Mouse (Mus musculus) mouse trophoblast stem cell (cell line): ENCODE measurements around the gene Rhobtb1.

Source experiments
- in situ Hi-C, 2 experiments: fragments of 300-500 bp; cut with MseI, MboI; formaldehyde crosslinking; loops; 2 replicates in 1 of 2; 3 replicates in 1 of 2; pipeline ENCODE4 v1.15.1; 2025

The Rhobtb1 gene

DNA sequence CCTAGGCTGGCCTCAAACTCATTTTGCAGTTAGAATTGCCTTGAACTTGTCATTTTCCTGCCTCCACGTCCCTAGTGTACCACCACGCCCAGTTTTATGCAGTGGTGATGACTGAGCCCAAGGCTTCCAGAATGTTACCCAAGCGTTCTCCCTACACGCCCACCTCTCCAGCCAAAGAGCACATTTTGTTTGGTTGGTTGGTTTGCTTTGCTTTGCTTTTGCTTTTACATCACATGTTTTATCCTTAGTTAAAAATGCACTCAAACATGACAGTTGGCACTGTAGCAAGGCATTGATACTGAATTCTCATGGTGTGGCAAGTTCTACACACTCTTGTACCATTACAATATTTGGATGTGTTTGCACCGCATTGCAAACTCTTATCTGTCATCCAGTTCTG is 12.0 kb downstream of the Rhobtb1 start:
- in situ Hi-C loops = no loop called here

GRCm38 (mm10) chr10:69165125-69165524 is 13.9 kb downstream of the Rhobtb1 start:
- in situ Hi-C loops = no loop called here

DNA sequence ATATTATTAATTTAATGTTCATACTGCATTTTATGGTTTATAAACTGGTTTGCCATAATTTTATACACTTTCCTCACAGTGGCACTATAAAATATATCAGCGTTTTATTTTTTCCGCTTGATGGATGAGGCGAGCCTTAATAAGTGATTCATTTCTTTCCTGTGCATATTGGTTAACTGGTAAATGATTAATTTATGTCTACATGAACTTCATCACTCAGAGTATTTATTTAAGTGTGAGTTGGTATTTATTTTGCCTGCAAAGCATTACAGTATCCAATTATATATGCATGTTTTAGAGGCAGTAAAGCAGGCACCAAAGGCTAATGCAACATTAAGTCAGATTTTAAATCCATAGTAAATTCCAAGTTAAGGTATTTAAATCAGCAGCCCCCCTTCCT is 14.6 kb downstream of the Rhobtb1 start:
- in situ Hi-C loops = no loop called here

- in situ Hi-C loops = no loop called here
These were observed 15.3 kb downstream of the Rhobtb1 start for GRCm38 (mm10) chr10:69166514-69166913.

DNA sequence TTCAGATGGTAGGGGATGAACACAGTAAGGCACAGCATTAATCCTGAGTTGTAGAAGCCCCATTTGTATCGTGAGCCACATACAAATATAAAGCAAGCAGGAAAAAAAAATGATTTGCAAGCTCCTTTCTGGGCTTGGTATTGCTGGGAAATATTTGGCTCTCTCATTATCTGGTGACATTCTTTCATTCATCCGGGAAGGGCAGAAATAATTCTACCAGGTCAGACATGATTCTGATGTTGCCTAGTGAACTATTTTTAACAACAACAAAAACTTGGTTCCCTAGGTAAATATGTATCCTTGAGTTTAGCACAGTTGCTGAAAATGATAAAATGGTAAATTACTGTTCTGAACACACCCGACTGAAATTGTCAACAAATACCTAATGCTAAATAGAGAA is 21.2 kb downstream of the Rhobtb1 start:
- in situ Hi-C loops = no loop called here

DNA sequence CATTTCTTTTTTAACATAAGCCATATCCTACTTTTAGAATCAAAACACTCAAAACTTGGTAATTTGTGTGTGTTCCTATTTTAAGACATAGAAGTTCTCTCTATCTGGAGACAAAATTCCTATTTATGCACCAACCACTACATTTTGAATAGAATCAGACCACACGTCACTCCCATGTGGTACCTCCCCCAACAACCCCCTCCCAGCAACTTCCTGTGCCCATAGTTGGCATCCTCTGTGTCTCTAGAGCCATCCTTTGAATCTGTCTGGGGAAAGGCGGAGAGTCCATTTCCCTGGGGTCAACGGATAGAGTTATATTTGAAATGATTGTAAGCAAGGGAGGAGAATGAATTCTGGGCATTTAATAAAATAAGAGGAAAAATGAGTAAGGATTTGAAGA is 24.9 kb downstream of the Rhobtb1 start:
- in situ Hi-C loops = no loop called here

- in situ Hi-C loops = no loop called here
These were observed 28.1 kb downstream of the Rhobtb1 start for GRCm38 (mm10) chr10:69179341-69179740.

- in situ Hi-C loops = loop anchor here in 1 of 2 experiments (10.0 kb wide), 1 partner anchor 134 kb away; no protein-coding TSS in a partner anchor
These were observed 29.8 kb downstream of the Rhobtb1 start for GRCm38 (mm10) chr10:69180997-69181396.

DNA sequence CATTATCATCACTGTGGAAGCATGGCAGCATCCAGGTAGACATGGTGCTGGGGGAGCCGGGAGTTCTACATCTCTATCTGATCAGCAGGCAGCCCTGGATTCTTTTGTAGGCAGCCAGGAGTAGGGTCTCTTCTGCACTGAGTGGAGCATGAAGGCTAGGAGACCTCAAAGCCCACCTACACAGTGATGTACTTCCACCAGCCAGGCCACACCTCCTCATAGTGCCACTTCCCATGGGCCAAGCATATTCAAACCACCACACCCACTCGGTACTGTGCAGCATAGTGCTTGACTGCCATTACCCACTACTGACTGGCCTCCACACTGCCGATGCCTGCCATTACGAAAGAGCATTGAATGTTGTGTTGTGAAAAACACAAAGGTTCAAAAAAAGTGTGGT is 33.7 kb downstream of the Rhobtb1 start:
- in situ Hi-C loops = loop anchor here (5.0 to 10.0 kb wide), 2 partner anchors 122 to 130 kb away; no protein-coding TSS in a partner anchor

GRCm38 (mm10) chr10:69185431-69185830 is 34.2 kb downstream of the Rhobtb1 start:
- in situ Hi-C loops = loop anchor here (5.0 to 10.0 kb wide), 2 partner anchors 122 to 129 kb away; no protein-coding TSS in a partner anchor

DNA sequence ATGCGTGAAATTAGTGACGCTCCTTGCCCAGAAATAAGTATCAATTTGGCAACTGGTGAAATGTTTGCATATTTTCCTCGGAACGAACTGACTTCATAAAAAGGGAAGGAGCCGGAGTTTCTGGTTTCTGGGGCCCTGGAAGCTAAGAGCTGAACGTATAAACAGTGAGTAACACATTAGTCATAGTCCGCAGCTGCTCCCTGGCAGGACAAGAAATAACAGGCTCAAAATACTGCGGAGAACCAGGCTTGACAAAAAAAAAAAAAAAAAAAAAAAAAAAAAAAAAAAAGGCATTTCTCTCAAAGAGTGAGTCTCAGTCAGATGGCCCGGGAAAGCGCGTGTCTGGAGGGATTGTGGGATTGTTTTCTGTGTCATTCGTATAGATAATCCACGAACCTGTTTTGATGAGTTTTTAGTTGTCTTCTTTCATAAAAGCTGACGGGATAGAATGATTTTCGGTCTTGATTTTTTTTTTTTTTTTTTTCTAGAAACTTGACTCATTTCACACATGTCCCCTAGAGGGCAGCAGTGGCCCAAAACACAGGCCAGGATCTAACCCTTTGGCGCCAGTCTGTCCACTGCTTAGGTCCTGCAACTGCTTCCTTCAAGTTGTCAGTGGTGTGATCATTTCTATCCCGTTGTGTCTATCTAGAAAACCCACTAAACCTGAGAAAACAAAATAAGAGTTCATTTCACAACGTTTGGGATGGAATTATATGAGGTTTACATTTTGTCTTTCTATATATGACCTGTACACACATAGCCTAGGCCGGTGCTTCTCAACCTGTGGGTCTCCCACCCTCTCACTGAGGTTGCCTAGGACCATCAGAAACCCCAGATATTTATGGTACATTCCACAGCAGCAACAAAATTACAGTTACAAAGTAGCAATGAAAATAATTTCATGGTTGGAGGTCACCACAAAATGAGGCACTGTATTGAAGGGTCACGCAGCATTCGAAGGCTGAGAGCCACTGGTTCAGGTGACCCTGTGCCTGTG is 35.0 kb downstream of the Rhobtb1 start:
- in situ Hi-C loops = loop anchor here (5.0 to 10.0 kb wide), 2 partner anchors 121 to 129 kb away; no protein-coding TSS in a partner anchor

GRCm38 (mm10) chr10:69187773-69188443 is 36.7 kb downstream of the Rhobtb1 start:
- in situ Hi-C loops = loop anchor here (5.0 to 10.0 kb wide), 2 partner anchors 119 to 127 kb away; no protein-coding TSS in a partner anchor

DNA sequence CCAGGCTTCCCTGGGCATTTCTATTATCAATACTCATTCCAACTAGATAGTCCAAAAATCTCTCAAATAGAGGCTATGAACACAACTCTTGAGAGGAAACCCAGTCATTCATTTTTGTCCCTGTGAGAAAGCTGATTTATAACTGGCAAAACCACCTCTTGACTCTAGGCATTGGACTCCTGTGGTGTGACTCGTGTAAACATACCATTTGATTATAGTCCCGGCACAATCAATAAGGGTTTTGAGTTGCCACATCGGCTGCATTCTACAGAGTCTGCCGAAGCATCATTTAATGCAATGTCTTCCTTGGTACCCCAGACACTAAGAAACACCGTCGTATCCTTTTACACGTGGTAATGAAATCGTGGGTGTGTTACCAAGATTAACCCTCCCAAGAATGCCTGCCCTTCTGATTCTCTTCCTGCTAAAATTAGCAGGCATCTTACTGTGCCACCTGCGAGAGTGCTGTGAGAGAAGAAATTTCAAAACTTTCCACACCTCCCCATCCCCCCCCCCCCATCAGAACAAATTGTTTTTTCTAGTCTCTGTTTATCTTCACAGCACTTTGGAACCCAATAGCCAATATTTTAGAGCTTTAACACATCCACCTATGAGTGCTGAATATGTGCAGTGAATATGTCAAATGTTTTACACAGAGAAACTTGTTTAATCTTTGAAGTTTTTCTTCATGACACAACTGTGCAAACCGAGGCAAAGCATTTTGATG is 39.4 kb downstream of the Rhobtb1 start:
- in situ Hi-C loops = no loop called here

- in situ Hi-C loops = no loop called here
These were observed 41.0 kb downstream of the Rhobtb1 start for GRCm38 (mm10) chr10:69192266-69192665.

DNA sequence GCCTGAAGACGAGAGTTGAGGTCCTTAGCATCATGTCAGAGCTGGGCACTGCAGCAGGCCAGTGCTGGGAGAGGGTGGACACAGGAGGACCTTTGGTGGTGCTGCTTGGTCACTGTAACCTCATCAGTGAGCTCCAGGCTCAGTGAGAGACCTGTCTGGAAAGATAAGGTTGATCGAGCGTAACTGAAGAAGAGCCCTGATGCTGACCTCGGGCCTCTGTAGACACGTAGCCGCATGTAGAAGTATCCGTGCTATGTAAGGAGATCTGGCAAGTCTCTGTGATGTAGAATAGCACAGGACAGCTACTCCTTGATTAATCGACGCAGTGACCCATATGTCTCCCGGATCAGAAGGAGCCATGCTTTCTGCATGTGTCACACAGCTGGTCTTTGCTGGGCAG is 42.5 kb downstream of the Rhobtb1 start:
- in situ Hi-C loops = no loop called here

- in situ Hi-C loops = no loop called here
These were observed 53.6 kb downstream of the Rhobtb1 start for GRCm38 (mm10) chr10:69204677-69205400.

DNA sequence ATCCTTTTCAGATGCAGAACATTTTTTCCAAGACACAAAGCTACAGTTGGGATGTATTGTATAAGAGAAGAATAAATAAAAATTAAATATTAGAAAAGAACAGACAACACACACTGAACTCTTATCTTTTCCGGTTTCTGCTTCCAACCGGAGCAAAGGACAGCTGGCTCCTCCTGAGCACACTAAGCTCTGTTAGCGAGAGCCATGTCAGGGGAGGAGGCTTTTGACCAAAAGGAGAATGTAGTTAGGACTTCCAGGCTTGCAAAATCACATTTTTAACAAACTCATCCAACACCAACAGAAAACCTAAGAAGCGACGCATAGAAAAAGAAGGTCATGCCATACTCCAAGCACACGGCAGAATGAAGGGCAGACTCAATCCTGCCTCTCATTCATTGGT is 54.8 kb downstream of the Rhobtb1 start:
- in situ Hi-C loops = no loop called here

- in situ Hi-C loops = no loop called here
These were observed 56.2 kb downstream of the Rhobtb1 start for GRCm38 (mm10) chr10:69207481-69207880.

DNA sequence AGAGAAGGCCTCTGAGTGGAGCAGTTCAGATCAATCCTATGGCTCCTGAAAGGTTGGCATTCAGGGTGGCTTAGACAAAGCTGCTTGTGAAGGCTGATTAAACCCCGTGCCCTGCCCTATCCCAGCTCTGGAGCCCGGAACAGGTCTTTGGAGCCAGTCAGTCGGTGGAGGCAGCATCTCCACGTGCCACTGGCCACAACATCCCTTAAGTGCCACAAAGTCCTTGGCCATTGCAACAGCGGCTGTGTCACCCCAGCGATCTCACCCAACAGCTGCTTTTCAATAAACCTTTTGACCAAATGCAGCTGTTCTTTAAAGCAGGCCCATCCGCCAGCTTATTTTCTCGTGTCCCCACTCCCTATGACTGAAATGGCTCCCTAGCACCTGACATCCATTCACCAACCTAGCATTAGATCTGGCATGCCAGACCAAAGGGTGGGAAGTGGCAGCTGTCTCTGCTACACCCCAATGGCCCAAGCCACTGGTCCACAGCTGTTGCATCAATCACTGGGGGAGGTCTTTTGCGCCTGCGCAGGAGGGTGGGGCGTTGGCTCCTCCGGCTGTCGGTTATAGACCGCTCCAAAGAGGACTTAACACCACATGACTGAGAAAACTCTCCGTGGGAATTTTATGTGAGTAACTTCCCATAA is 56.9 kb downstream of the Rhobtb1 start:
- in situ Hi-C loops = no loop called here

DNA sequence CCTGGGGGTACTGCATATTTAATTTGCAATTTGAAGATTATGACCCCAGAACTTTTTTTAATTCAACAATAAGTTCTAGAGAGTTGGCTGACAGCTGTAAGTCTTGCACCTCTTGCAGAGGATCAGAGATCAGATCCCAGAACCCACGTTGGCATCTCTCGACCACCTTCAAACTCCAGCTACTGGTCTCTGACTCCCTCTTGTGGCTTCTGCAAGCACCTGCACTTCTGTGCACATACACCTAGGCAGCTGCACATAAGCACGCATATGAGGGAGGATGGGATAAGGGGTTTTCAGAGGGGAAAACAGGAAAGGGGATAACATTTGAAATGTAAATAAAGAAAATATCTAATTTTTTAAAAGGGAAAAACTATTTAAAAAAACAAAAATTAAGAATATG is 57.5 kb downstream of the Rhobtb1 start:
- in situ Hi-C loops = no loop called here
